Comparison of ENCODE assay signal across 9 mouse cellular contexts in genomic region chr8:13412891-13413558, GRCm38 (mm10). TPM values are rescaled to one million over a fixed set of nuclear protein-coding genes. Genes with fewer than 3 reads are reported as not detected.
A peak's percentile ranks its signal among the peaks of the same experiment; 100 is the strongest.
DNase-seq lines count a peak whose midpoint lies in the region; ATAC-seq lines count a peak whose summit lies in the region.
"Had no signal": no experiment of that assay in that cellular context is flagged by ENCODE, and none has a peak within 500 bp of the region (broad histone marks: within the 10 kb centered on the region; RNA-seq: fewer than 3 reads in every experiment).

No protein-coding gene starts in this region.

- WGBS in hindbrain, embryonic 11.5 days, result 64% methylated on average over 13 of the region's 13 CpGs
- WGBS in hindbrain, embryonic 12.5 days, result 64% methylated on average over 13 of the region's 13 CpGs
- WGBS in midbrain, embryonic 12.5 days, result 65% methylated on average over 13 of the region's 13 CpGs

- no peak overlapping the region for H3K27ac ChIP-seq in hindbrain, embryonic 11.5 days (ENCODE audit: low read depth, low read length)
- no peak overlapping the region for H3K27ac ChIP-seq in hindbrain, embryonic 12.5 days
- H3K27ac ChIP-seq in midbrain, embryonic 12.5 days (replicated peaks), result no peak overlapping the region
- H3K27ac ChIP-seq: embryonic facial prominence, embryonic 15.5 days had no signal

- no peak overlapping the region for H3K4me3 ChIP-seq in hindbrain, embryonic 11.5 days (ENCODE audit: low read depth, low read length)
- H3K4me3 ChIP-seq in hindbrain, embryonic 12.5 days, result no peak overlapping the region
- no peak overlapping the region for H3K4me3 ChIP-seq in midbrain, embryonic 12.5 days
- H3K4me3 ChIP-seq: embryonic facial prominence, embryonic 15.5 days had no signal

- H3K9me3 ChIP-seq in hindbrain, embryonic 11.5 days (ENCODE audit: control insufficient read depth, low read length), result no peaks in the 10 kb centered on the region
- H3K9me3 ChIP-seq in hindbrain, embryonic 12.5 days (replicated peaks), result no peaks in the 10 kb centered on the region
- H3K9me3 ChIP-seq in midbrain, embryonic 12.5 days, result no peaks in the 10 kb centered on the region
- H3K9me3 ChIP-seq: embryonic facial prominence, embryonic 15.5 days had no signal

- DNase-seq in hindbrain, embryonic 11.5 days (ENCODE audit: low spot score), result peak; percentile 76
- peak; percentile 74 for DNase-seq in R1 (ENCODE audit: low read depth, low spot score)
- DNase-seq in cerebellum, postnatal 10 days, result peak; percentile 83 to 85
- peak; percentile 65 to 81 for DNase-seq in heart, postnatal 10 days
- peak; percentile 51 to 75 for DNase-seq in layer of hippocampus, postnatal 25 days (ENCODE audit: extremely low spot score in 1 of 2, low spot score in 1 of 2)
- peak; percentile 72 for DNase-seq in splenic B cell, adult 2 months (ENCODE audit: low read depth, low spot score)

- ATAC-seq in hindbrain, embryonic 11.5 days (ENCODE audit: low FRiP score), result no peak
- no peak for ATAC-seq in hindbrain, embryonic 12.5 days (ENCODE audit: low FRiP score)
- ATAC-seq in midbrain, embryonic 12.5 days (ENCODE audit: low FRiP score, low read depth), result peak; percentile 23; the same call in 1 of the 2 replicates

- H3K4me2 ChIP-seq in hindbrain, embryonic 11.5 days (replicated peaks; ENCODE audit: low read depth, low read length), result no peak overlapping the region
- no peak overlapping the region for H3K4me2 ChIP-seq in hindbrain, embryonic 12.5 days (replicated peaks)
- H3K4me2 ChIP-seq in midbrain, embryonic 12.5 days (replicated peaks), result no peak overlapping the region
- H3K4me2 ChIP-seq: embryonic facial prominence, embryonic 15.5 days had no signal

- H3K4me1 ChIP-seq in hindbrain, embryonic 11.5 days (replicated peaks; ENCODE audit: control insufficient read depth, insufficient read depth, low read length), result no peaks in the 10 kb centered on the region
- H3K4me1 ChIP-seq in hindbrain, embryonic 12.5 days, result no peaks in the 10 kb centered on the region
- no peaks in the 10 kb centered on the region for H3K4me1 ChIP-seq in midbrain, embryonic 12.5 days
- H3K4me1 ChIP-seq: embryonic facial prominence, embryonic 15.5 days had no signal

- H3K27me3 ChIP-seq in hindbrain, embryonic 11.5 days (ENCODE audit: control insufficient read depth, insufficient read depth, low read length), result no peaks in the 10 kb centered on the region
- H3K27me3 ChIP-seq in hindbrain, embryonic 12.5 days, result no peaks in the 10 kb centered on the region
- no peaks in the 10 kb centered on the region for H3K27me3 ChIP-seq in midbrain, embryonic 12.5 days
- no peaks in the 10 kb centered on the region for H3K27me3 ChIP-seq in splenic B cell, adult 2 months (ENCODE audit: control insufficient read depth, insufficient read depth, low read length, poor library complexity, severe bottlenecking)

- intact Hi-C loops in heart, postnatal 10 days (cut with DNase I), result loop anchor here (1.0 to 2.0 kb wide), 2 partner anchors 135 to 340 kb away; no protein-coding TSS in a partner anchor

- H3K36me3 ChIP-seq in hindbrain, embryonic 11.5 days (ENCODE audit: control insufficient read depth, insufficient read depth, low read length), result no peaks in the 10 kb centered on the region
- no peaks in the 10 kb centered on the region for H3K36me3 ChIP-seq in hindbrain, embryonic 12.5 days
- H3K36me3 ChIP-seq in midbrain, embryonic 12.5 days, result no peaks in the 10 kb centered on the region
- no peaks in the 10 kb centered on the region for H3K36me3 ChIP-seq in splenic B cell, adult 2 months (ENCODE audit: control insufficient read depth, insufficient read depth, low read length, poor library complexity, severe bottlenecking)
- H3K36me3 ChIP-seq: embryonic facial prominence, embryonic 15.5 days had no signal

- H3K9ac ChIP-seq in hindbrain, embryonic 11.5 days (ENCODE audit: low read depth, low read length), result no peak overlapping the region
- no peak overlapping the region for H3K9ac ChIP-seq in hindbrain, embryonic 12.5 days
- no peak overlapping the region for H3K9ac ChIP-seq in midbrain, embryonic 12.5 days (replicated peaks)
- H3K9ac ChIP-seq: embryonic facial prominence, embryonic 15.5 days had no signal

RNA-seq across cellular contexts. Expression of gene Grk1, which starts 8.1 kb away (rescaled TPM):
- polyA plus RNA-seq in hindbrain, embryonic 11.5 days (2014; fragmentation: Nextera tagmentation; extraction: Ambion mirVana), result 0.03 TPM in 1 of 2 replicates, not detected in the other
- polyA plus RNA-seq in hindbrain, embryonic 12.5 days (2016; fragmentation: Nextera tagmentation; extraction: Ambion mirVana), result 0.03 TPM in 1 of 2 replicates, not detected in the other
- under 1 TPM in 1 of 2 experiments, not detected in 1; 0.05 TPM for total RNA-seq in heart, postnatal 10 days (2021)
- total RNA-seq in layer of hippocampus, postnatal 25 days (2021), result not detected
- 0.03 TPM in 1 of 2 replicates, not detected in the other for polyA plus RNA-seq in midbrain, embryonic 12.5 days (2016; fragmentation: Nextera tagmentation; extraction: Ambion mirVana)

RNA-seq across cellular contexts. Expression of gene Atp4b, which starts 16.4 kb away (rescaled TPM):
- polyA plus RNA-seq in hindbrain, embryonic 11.5 days (2014; fragmentation: Nextera tagmentation; extraction: Ambion mirVana), result 0.11 TPM in 1 of 2 replicates, not detected in the other
- polyA plus RNA-seq in hindbrain, embryonic 12.5 days (2016; fragmentation: Nextera tagmentation; extraction: Ambion mirVana), result not detected in 2 replicates
- total RNA-seq in heart, postnatal 10 days (2021), result not detected
- total RNA-seq in layer of hippocampus, postnatal 25 days (2021), result not detected
- not detected in 2 replicates for polyA plus RNA-seq in midbrain, embryonic 12.5 days (2016; fragmentation: Nextera tagmentation; extraction: Ambion mirVana)
- polyA plus RNA-seq: embryonic facial prominence, embryonic 15.5 days had no signal

RNA-seq across cellular contexts. Expression of gene Tmem255b, which starts 22.0 kb away (rescaled TPM):
- not detected in 2 replicates for polyA plus RNA-seq in hindbrain, embryonic 11.5 days (2014; fragmentation: Nextera tagmentation; extraction: Ambion mirVana)
- polyA plus RNA-seq in hindbrain, embryonic 12.5 days (2016; fragmentation: Nextera tagmentation; extraction: Ambion mirVana), result 0.52 TPM in 2 replicates
- 10 to 100 TPM; 13.5 to 18.8 TPM for total RNA-seq in heart, postnatal 10 days (2021)
- total RNA-seq in layer of hippocampus, postnatal 25 days (2021), result 1 to 10 TPM; 5.7 to 7.4 TPM
- polyA plus RNA-seq in midbrain, embryonic 12.5 days (2016; fragmentation: Nextera tagmentation; extraction: Ambion mirVana), result not detected in 2 replicates
